Mouse (Mus musculus) intestine, embryonic 14.5 days (tissue): ENCODE measurements at regions not wholly inside any gene's neighbourhood (a gene's known extent, or its start where the extent isn't known, plus 50 kb on each side); places are given as distances from the start of the nearest gene placed in this dataset.

Experiments
- ATAC-seq: fragments of 200-750 bp; cut with Nextera tagmentation; replicated peaks from 2 replicates; pipeline ENCODE4 v1.8.0; 2017; ENCODE audit warnings: low read depth, moderate number of reproducible peaks, moderate TSS enrichment, moderate library complexity; ENCODE audit not compliant: low FRiP score, low TSS enrichment
- DNase-seq: peaks from one replicate; pipeline ENCODE4 v3.0.0-alpha.2; 2018; ENCODE audit warnings: low spot score
- H3K27ac ChIP-seq: fragments of 300-500 bp; sonication (generic); 2 replicates; pipeline ENCODE4 v1.5.1; 2014; ENCODE audit warnings: low read depth, mild to moderate bottlenecking, control low read depth
- H3K27me3 ChIP-seq: fragments of 300-500 bp; sonication (generic); replicated peaks from 2 replicates; pipeline ENCODE4 v1.6.1; 2014; ENCODE audit warnings: low read length, control low read depth; ENCODE audit not compliant: control insufficient read depth, insufficient read depth
- H3K36me3 ChIP-seq: fragments of 300-500 bp; sonication (generic); 2 replicates; pipeline ENCODE4 v1.6.1; 2014; ENCODE audit warnings: low read length, control low read depth; ENCODE audit not compliant: control insufficient read depth, insufficient read depth
- H3K4me1 ChIP-seq: fragments of 300-500 bp; sonication (generic); replicated peaks from 2 replicates; pipeline ENCODE4 v1.6.1; 2014; ENCODE audit warnings: low read length, control low read depth, mixed read lengths; ENCODE audit not compliant: control insufficient read depth, insufficient read depth
- H3K4me2 ChIP-seq: fragments of 300-500 bp; sonication (generic); 2 replicates; pipeline ENCODE4 v1.6.1; 2014; ENCODE audit warnings: low read length
- H3K4me3 ChIP-seq: fragments of 300-500 bp; sonication (generic); 2 replicates; pipeline ENCODE4 v1.5.1; 2014; ENCODE audit warnings: low read depth, low read length, control low read depth, mixed read lengths
- H3K9ac ChIP-seq: fragments of 300-500 bp; sonication (generic); 2 replicates; pipeline ENCODE4 v1.6.1; 2014; ENCODE audit warnings: mild to moderate bottlenecking, low read length
- H3K9me3 ChIP-seq: fragments of 300-500 bp; sonication (generic); 2 replicates; pipeline ENCODE4 v1.6.1; 2016; ENCODE audit warnings: low read length, control low read depth; ENCODE audit not compliant: control insufficient read depth
- WGBS: fragments of 180-500 bp; shearing (Covaris S2); extraction: QIAGEN DNeasy Blood & Tissue Kit; methylation state at CpG from one replicate; pipeline ENCODE4 v1.1.7; 2014; 5-methylcytosine and 5-hydroxymethylcytosine counted together

- Histone ChIP-seq H3K36me3 (no peaks in the 10 kb centered on the region), H3K27ac (no peak overlapping the region), H3K9me3 (no peaks in the 10 kb centered on the region), H3K27me3 (no peaks in the 10 kb centered on the region), H3K9ac (no peak overlapping the region), H3K4me1 (peaks cover 12% of the 10 kb centered on the region), H3K4me3 (no peak overlapping the region), H3K4me2 (no peak overlapping the region)
- WGBS, result 71% methylated on average over 3 of the region's 3 CpGs
- ATAC-seq (no peak), DNase-seq (no peak)
Measured at GRCm38 (mm10) chr13:40652916-40653315, 85.3 kb downstream of the Tfap2a start.

- WGBS, result 24% methylated on average over 16 of the region's 16 CpGs
- Histone ChIP-seq H3K9me3 (no peaks in the 10 kb centered on the region), H3K27ac (0 out of 2 replicates have a peak overlapping the region, but pooled peaks have one; percentile 47), H3K27me3 (no peaks in the 10 kb centered on the region), H3K4me1 (peaks cover 12% of the 10 kb centered on the region), H3K9ac (no peak overlapping the region), H3K4me3 (no peak overlapping the region), H3K4me2 (peak overlapping the region; percentile 29), H3K36me3 (no peaks in the 10 kb centered on the region)
- ATAC-seq (peak; percentile 72), DNase-seq (peak; percentile 81)
Measured at GRCm38 (mm10) chr13:40651056-40651455, 87.1 kb downstream of the Tfap2a start.

GRCm38 (mm10) chr13:40650036-40650709 lies 88.0 kb downstream of the Tfap2a start:
- ATAC-seq, result no peak
- Histone ChIP-seq H3K9ac (no peak overlapping the region), H3K4me3 (no peak overlapping the region), H3K4me1 (peaks cover 12% of the 10 kb centered on the region), H3K9me3 (no peaks in the 10 kb centered on the region), H3K27me3 (no peaks in the 10 kb centered on the region), H3K36me3 (no peaks in the 10 kb centered on the region), H3K4me2 (peak overlapping the region; percentile 29; the same call in 1 of the 2 replicates), H3K27ac (peak overlapping the region; percentile 63; the same call in 1 of the 2 replicates)
- DNase-seq, result no peak
- 24% methylated on average over 10 of the region's 10 CpGs for WGBS

DNA sequence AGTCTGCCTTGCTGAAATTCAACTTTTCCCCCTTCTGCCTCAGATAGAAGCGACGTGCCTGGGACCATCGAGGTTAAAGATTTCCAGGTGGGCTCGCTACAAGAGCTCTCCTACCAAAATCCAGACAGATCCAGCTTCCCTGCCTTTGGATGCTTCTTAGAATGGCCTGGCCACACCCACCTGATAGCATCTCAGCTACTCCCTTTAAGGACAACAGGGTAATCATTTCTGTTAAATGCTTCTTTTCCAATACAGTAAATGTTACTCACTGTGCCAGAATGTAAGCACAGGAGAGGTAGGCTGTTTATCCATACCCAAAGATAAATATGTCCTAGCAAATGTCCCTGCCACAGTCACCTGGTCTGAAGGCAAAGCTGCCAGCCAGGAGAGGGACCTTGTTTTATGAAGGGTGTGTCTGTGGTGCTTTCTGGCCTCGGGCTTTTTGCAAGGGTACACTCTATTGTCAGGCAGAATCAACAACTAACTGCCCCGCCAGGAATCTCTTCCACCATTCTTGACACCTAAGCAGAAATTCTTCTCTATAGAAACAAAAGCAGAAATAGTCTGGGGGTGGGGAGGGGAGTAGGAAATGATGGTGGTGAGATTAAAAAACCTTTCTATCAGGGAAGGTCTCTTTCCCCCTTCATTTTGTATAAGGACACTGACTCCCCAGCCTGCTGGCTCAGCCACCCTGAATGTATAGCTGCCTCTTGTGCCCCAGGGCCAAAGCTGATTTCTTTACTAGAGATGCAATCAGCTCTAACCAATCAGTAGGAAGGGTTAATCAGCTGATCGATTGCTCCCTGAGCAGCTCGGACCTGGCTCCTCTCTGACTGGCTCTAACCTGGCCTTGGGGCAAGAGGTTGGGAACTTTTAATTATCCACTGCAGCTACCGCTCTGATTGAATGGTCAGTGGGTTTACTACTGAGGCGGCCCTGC lies 88.8 kb downstream of the Tfap2a start:
- DNase-seq (no peak), ATAC-seq (no peak)
- no peaks in the 10 kb centered on the region for H3K27me3 ChIP-seq
- peak overlapping the region; percentile 63; the same call in 1 of the 2 replicates for H3K27ac ChIP-seq
- H3K36me3 ChIP-seq, result no peaks in the 10 kb centered on the region
- no peak overlapping the region for H3K9ac ChIP-seq
- no peak overlapping the region for H3K4me3 ChIP-seq
- H3K9me3 ChIP-seq, result no peaks in the 10 kb centered on the region
- whole genome bisulfite sequencing, result 49% methylated on average over 10 of the region's 10 CpGs
- no peak overlapping the region for H3K4me2 ChIP-seq
- H3K4me1 ChIP-seq, result peaks cover 12% of the 10 kb centered on the region

- Histone ChIP-seq H3K27me3 (no peaks in the 10 kb centered on the region), H3K4me1 (peaks cover 8% of the 10 kb centered on the region), H3K4me2 (no peak overlapping the region), H3K4me3 (no peak overlapping the region), H3K36me3 (no peaks in the 10 kb centered on the region), H3K9me3 (no peaks in the 10 kb centered on the region), H3K9ac (no peak overlapping the region), H3K27ac (no peak overlapping the region)
- WGBS, result 86% methylated on average over 10 of the region's 10 CpGs
- DNase-seq, result no peak
- no peak for ATAC-seq
Measured at GRCm38 (mm10) chr13:40646131-40646530, 92.0 kb downstream of the Tfap2a start.

- Histone ChIP-seq H3K9ac (no peak overlapping the region), H3K4me2 (no peak overlapping the region), H3K36me3 (no peaks in the 10 kb centered on the region), H3K27me3 (no peaks in the 10 kb centered on the region), H3K27ac (no peak overlapping the region), H3K4me3 (no peak overlapping the region), H3K4me1 (peaks cover 8% of the 10 kb centered on the region), H3K9me3 (no peaks in the 10 kb centered on the region)
- DNase-seq, result no peak
- ATAC-seq, result no peak
- WGBS, result 90% methylated on average over 3 of the region's 3 CpGs
Measured at GRCm38 (mm10) chr13:40645646-40646045, 92.5 kb downstream of the Tfap2a start.

GRCm38 (mm10) chr13:40642931-40643330 lies 95.2 kb downstream of the Tfap2a start:
- Histone ChIP-seq H3K27me3 (no peaks in the 10 kb centered on the region), H3K36me3 (no peaks in the 10 kb centered on the region), H3K9ac (no peak overlapping the region), H3K4me2 (no peak overlapping the region), H3K4me3 (no peak overlapping the region), H3K27ac (no peak overlapping the region), H3K9me3 (no peaks in the 10 kb centered on the region), H3K4me1 (no peaks in the 10 kb centered on the region)
- ATAC-seq (no peak), DNase-seq (no peak)
- 56% methylated on average over 6 of the region's 6 CpGs for WGBS

- H3K4me3 ChIP-seq, result no peak overlapping the region
- H3K9me3 ChIP-seq, result no peaks in the 10 kb centered on the region
- no peaks in the 10 kb centered on the region for H3K4me1 ChIP-seq
- H3K36me3 ChIP-seq, result no peaks in the 10 kb centered on the region
- DNase-seq, result no peak
- 74% methylated on average over 6 of the region's 6 CpGs for WGBS
- ATAC-seq, result no peak
- no peak overlapping the region for H3K27ac ChIP-seq
- no peak overlapping the region for H3K4me2 ChIP-seq
- H3K9ac ChIP-seq, result no peak overlapping the region
- no peaks in the 10 kb centered on the region for H3K27me3 ChIP-seq
Measured at GRCm38 (mm10) chr13:40637269-40637668, 100.9 kb downstream of the Tfap2a start.
